Mouse (Mus musculus): Measurements from ENCODE around the gene Psd. TPM values are rescaled to one million over a fixed set of nuclear protein-coding genes. Genes with fewer than 3 reads are reported as not detected.

Gene Psd
- polyA plus RNA-seq, 1 experiment, result 30.1 TPM

DNA sequence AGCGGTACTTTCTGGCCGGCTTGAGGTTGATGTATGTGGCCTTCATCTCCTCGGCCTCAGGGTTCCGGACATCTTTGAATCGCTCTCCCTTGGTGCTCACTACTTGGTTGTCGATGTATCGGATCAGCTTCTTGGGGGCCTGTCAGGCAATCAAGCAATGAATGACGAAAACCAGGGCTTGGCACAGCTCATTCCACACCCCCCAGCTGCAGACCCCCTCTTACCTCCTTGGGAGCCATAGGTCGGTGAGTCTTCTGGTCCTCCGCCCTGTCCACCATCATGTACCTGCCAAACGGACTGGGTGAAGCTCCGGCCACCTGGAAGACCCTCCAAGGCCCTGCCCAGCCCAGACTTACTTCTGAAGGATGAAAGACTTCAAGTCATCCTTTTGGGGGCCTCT, 3.7 kb upstream of the Psd start:
- Histone ChIP-seq H3K36me3 (ENCODE audit: control insufficient read depth, insufficient read depth, low read length) (peaks cover 11% of the 10 kb centered on the region; the same call in 1 of the 2 replicates), H3K4me3 (ENCODE audit: low read depth, low read length) (no peak overlapping the region), H3K27me3 (ENCODE audit: control insufficient read depth, insufficient read depth, low read length) (peaks cover 4% of the 10 kb centered on the region; the same call in 1 of the 2 replicates), H3K27ac (ENCODE audit: insufficient read depth, low read depth, low read length) (no peak overlapping the region), H3K4me1 (ENCODE audit: control insufficient read depth, insufficient read depth, insufficient read length, low read length) (peaks cover 15% of the 10 kb centered on the region)
- TF ChIP-seq CTCF (IDR thresholded peaks at IDR 0.05; ENCODE audit: extremely low read depth, insufficient read length, insufficient replicate concordance, low read depth, low read length), result no peak
- TF ChIP-seq POLR2A (IDR thresholded peaks at IDR 0.05; ENCODE audit: low read depth, low read length), result no peak
- 92% methylated on average over 12 of the region's 12 CpGs for whole genome bisulfite sequencing

- Histone ChIP-seq H3K27ac (ENCODE audit: insufficient read depth, low read depth, low read length) (no peak overlapping the region), H3K36me3 (ENCODE audit: control insufficient read depth, insufficient read depth, low read length) (peaks cover 11% of the 10 kb centered on the region; the same call in 1 of the 2 replicates), H3K27me3 (ENCODE audit: control insufficient read depth, insufficient read depth, low read length) (peaks cover 7% of the 10 kb centered on the region; the same call in 1 of the 2 replicates), H3K4me3 (ENCODE audit: low read depth, low read length) (no peak overlapping the region), H3K4me1 (ENCODE audit: control insufficient read depth, insufficient read depth, insufficient read length, low read length) (peaks cover 15% of the 10 kb centered on the region)
- WGBS, result 6% methylated on average over 16 of the region's 16 CpGs
- TF ChIP-seq POLR2A (IDR thresholded peaks at IDR 0.05; ENCODE audit: low read depth, low read length) (no peak), CTCF (IDR thresholded peaks at IDR 0.05; ENCODE audit: extremely low read depth, insufficient read length, insufficient replicate concordance, low read depth, low read length) (peak; percentile 75)
These were observed 3.0 kb upstream of the Psd start for GRCm38 (mm10) chr19:46329951-46330350.

- Histone ChIP-seq H3K4me1 (ENCODE audit: control insufficient read depth, insufficient read depth, insufficient read length, low read length) (peaks cover 15% of the 10 kb centered on the region), H3K36me3 (ENCODE audit: control insufficient read depth, insufficient read depth, low read length) (peaks cover 11% of the 10 kb centered on the region; the same call in 1 of the 2 replicates), H3K27ac (ENCODE audit: insufficient read depth, low read depth, low read length) (peak overlapping the region; percentile 87), H3K4me3 (ENCODE audit: low read depth, low read length) (peak overlapping the region; percentile 69), H3K27me3 (ENCODE audit: control insufficient read depth, insufficient read depth, low read length) (peaks cover 11% of the 10 kb centered on the region; the same call in 1 of the 2 replicates)
- TF ChIP-seq CTCF (IDR thresholded peaks at IDR 0.05; ENCODE audit: extremely low read depth, insufficient read length, insufficient replicate concordance, low read depth, low read length) (no peak), POLR2A (IDR thresholded peaks at IDR 0.05; ENCODE audit: low read depth, low read length) (no peak)
- 2% methylated on average over 54 of the region's 54 CpGs for WGBS
These were observed 2.2 kb upstream of the Psd start for GRCm38 (mm10) chr19:46329031-46329641.

- H3K4me3 ChIP-seq (ENCODE audit: low read depth, low read length), result peak within 1 kb of the TSS; percentile 69
- H3K27me3 ChIP-seq (ENCODE audit: control insufficient read depth, insufficient read depth, low read length), result peaks cover 11% of the 10 kb centered on the region; the same call in 1 of the 2 replicates
- under 1% methylated on average over 81 of the region's 81 CpGs for WGBS
- H3K27ac ChIP-seq (ENCODE audit: insufficient read depth, low read depth, low read length), result peak within 1 kb of the TSS; percentile 87
- TF ChIP-seq CTCF (IDR thresholded peaks at IDR 0.05; ENCODE audit: extremely low read depth, insufficient read length, insufficient replicate concordance, low read depth, low read length) (no peak), POLR2A (IDR thresholded peaks at IDR 0.05; ENCODE audit: low read depth, low read length) (peak; percentile 55)
- H3K4me1 ChIP-seq (ENCODE audit: control insufficient read depth, insufficient read depth, insufficient read length, low read length), result peaks cover 15% of the 10 kb centered on the region
- peaks cover 11% of the 10 kb centered on the region; the same call in 1 of the 2 replicates for H3K36me3 ChIP-seq (ENCODE audit: control insufficient read depth, insufficient read depth, low read length)
These were observed 1.4 kb upstream of the Psd start, which contains the start of gene Fbxl15 for GRCm38 (mm10) chr19:46328081-46329030. Gene Fbxl15 (plus strand): TSS chr19:46328184.

DNA sequence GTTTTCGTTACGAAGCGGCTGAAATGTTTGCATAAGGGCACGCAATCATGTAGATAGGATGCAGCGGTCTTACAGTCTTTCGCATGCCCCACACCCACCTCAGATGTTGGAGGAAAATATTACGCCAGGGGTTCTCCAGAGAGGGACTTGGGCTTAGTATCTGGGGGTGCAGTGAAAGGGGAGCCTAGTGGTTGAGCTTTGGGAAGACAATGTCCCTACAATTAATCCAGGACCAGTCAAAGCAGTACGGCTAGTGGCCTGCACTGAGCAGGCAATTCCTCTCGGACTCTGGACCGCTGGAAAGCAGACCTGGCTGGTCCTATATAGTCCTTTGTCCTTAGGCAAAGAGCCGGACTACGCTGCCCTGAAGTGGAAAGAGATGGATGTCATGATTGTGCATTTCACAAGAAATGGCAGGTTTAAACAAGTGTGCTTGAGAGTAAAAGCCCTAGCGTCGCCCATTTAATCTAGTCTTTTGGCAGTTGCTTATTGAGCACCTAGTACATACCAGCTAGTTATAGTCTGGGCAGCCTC, 642 bp upstream of the Psd start:
- 15% methylated on average over 14 of the region's 14 CpGs for WGBS

DNA sequence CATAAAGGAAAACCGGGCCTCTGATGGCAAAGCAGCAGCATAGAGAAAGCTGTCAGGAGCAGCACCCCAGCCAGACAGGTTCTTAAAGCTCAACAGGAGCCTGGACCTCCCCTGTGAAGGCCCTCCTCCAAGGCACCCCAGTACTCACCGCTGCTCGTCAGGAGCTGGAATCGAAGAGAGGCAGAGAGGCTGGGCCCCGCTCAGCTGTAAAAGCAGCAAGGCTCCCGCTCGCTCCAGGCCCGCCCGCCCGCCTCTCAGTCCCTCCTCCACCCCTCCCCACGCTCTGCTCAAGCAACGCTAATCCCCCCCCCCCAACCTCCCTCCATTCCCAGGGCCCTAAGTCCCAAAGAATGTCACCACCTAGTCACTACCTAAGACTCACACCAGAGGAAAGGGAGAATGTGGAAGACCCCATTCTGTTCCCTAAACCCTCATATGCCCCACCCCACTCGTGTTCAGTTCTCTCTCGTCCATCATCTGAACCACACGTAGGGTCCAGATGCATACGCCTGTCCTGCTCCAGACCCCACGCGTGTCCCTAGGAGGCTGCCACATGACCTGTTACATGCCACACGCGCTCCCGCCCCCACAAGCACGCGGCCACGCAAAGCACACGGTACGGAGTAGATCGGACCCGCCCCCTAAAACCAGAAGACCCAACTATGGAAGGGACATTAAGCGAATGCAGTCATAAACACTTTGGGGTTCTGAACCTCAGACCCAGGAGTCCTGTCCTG, 769 bp downstream of the Psd start:
- Histone ChIP-seq H3K4me3 (ENCODE audit: low read depth, low read length) (no peak overlapping the region), H3K4me1 (ENCODE audit: control insufficient read depth, insufficient read depth, insufficient read length, low read length) (peaks cover 15% of the 10 kb centered on the region), H3K27me3 (ENCODE audit: control insufficient read depth, insufficient read depth, low read length) (peaks cover 11% of the 10 kb centered on the region; the same call in 1 of the 2 replicates), H3K36me3 (ENCODE audit: control insufficient read depth, insufficient read depth, low read length) (peaks cover 5% of the 10 kb centered on the region; the same call in 1 of the 2 replicates), H3K27ac (ENCODE audit: insufficient read depth, low read depth, low read length) (no peak overlapping the region)
- WGBS, result 13% methylated on average over 29 of the region's 29 CpGs
- TF ChIP-seq POLR2A (IDR thresholded peaks at IDR 0.05; ENCODE audit: low read depth, low read length), result no peak
- no peak for TF ChIP-seq CTCF (IDR thresholded peaks at IDR 0.05; ENCODE audit: extremely low read depth, insufficient read length, insufficient replicate concordance, low read depth, low read length)

More for the DNA sequence above, 642 bp upstream of the Psd start:
- Histone ChIP-seq H3K27me3 (ENCODE audit: control insufficient read depth, insufficient read depth, low read length) (peaks cover 11% of the 10 kb centered on the region; the same call in 1 of the 2 replicates), H3K4me3 (ENCODE audit: low read depth, low read length) (peak overlapping the region; percentile 69), H3K36me3 (ENCODE audit: control insufficient read depth, insufficient read depth, low read length) (peaks cover 11% of the 10 kb centered on the region; the same call in 1 of the 2 replicates), H3K4me1 (ENCODE audit: control insufficient read depth, insufficient read depth, insufficient read length, low read length) (peaks cover 15% of the 10 kb centered on the region), H3K27ac (ENCODE audit: insufficient read depth, low read depth, low read length) (peak overlapping the region; percentile 87; the same call in 1 of the 2 replicates)
- no peak for TF ChIP-seq CTCF (IDR thresholded peaks at IDR 0.05; ENCODE audit: extremely low read depth, insufficient read length, insufficient replicate concordance, low read depth, low read length)
- TF ChIP-seq POLR2A (IDR thresholded peaks at IDR 0.05; ENCODE audit: low read depth, low read length), result no peak
